Mouse (Mus musculus): ENCODE measurements at regions not wholly inside any gene's neighbourhood (a gene's known extent, or its start where the extent isn't known, plus 50 kb on each side); places are given as distances from the start of the nearest gene placed in this dataset.

GRCm38 (mm10) chr17:51277161-51277560, 98.0 kb upstream of the Tbc1d5 start:
- Histone ChIP-seq H3K27ac (replicated peaks) (no peak overlapping the region), H3K27me3 (ENCODE audit: low read depth, poor library complexity, severe bottlenecking) (no peaks in the 10 kb centered on the region), H3K4me1 (no peaks in the 10 kb centered on the region), H3K36me3 (no peaks in the 10 kb centered on the region), H3K4me3 (no peak overlapping the region), H3K9me3 (replicated peaks) (no peaks in the 10 kb centered on the region)
- no peak for DNase-seq (ENCODE audit: low spot score)

GRCm38 (mm10) chr17:51272025-51272424, 92.9 kb upstream of the Tbc1d5 start:
- Histone ChIP-seq H3K36me3 (no peaks in the 10 kb centered on the region), H3K4me1 (no peaks in the 10 kb centered on the region), H3K27ac (replicated peaks) (no peak overlapping the region), H3K9me3 (replicated peaks) (no peaks in the 10 kb centered on the region), H3K27me3 (ENCODE audit: low read depth, poor library complexity, severe bottlenecking) (no peaks in the 10 kb centered on the region), H3K4me3 (no peak overlapping the region)
- WGBS: 82% methylated on average over 1 of the region's 1 CpGs
- DNase-seq (ENCODE audit: low spot score): no peak

DNA sequence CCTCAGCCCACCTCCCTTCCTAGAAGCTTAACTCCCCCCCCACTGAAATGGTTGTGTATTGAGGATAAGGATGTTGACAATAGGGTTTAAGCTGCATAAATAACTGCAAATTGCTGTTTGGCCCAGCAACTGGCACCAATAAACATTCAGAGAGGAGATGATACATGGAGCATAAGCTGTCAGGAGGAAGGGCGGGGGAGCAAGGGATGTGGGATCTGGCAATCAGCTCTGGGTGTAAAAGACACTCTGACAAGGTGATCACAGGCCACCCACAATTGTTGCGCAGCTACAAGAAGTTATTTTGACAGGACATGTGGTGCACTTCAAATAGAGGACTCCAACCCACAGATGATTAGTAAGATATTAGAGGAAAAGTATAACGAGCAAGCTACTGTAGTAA, 83.8 kb upstream of the Tbc1d5 start:
- no peaks in the 10 kb centered on the region for H3K36me3 ChIP-seq
- no peak overlapping the region for H3K27ac ChIP-seq (replicated peaks)
- 51% methylated on average over 3 of the region's 3 CpGs for WGBS
- no peaks in the 10 kb centered on the region for H3K9me3 ChIP-seq (replicated peaks)
- H3K27me3 ChIP-seq (ENCODE audit: low read depth, poor library complexity, severe bottlenecking): no peaks in the 10 kb centered on the region
- H3K4me3 ChIP-seq: no peak overlapping the region
- DNase-seq (ENCODE audit: low spot score): no peak
- H3K4me1 ChIP-seq: peaks cover 11% of the 10 kb centered on the region

DNA sequence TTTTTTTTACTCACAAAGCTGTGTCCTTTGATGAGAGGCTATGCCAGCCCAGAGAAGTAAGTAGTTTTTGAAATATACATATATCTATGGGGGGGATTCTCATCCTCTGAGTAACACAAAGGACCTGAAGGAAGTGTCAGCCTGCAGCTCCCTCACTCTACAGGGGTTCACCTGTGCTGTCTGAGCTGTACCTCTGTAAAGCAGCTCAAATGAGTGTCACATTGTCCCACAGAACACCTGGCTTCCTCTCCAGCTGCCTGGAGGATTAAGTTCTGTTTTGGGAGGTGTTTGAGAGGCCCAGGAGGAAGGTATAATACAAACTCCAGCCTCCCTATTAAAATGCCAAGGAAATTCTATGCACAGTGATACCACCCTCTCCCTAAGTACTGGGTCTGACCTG, 83.3 kb upstream of the Tbc1d5 start:
- no peak overlapping the region for H3K27ac ChIP-seq (replicated peaks)
- H3K4me1 ChIP-seq: peaks cover 11% of the 10 kb centered on the region
- H3K36me3 ChIP-seq: no peaks in the 10 kb centered on the region
- H3K9me3 ChIP-seq (replicated peaks): no peaks in the 10 kb centered on the region
- no peaks in the 10 kb centered on the region for H3K27me3 ChIP-seq (ENCODE audit: low read depth, poor library complexity, severe bottlenecking)
- no peak overlapping the region for H3K4me3 ChIP-seq
- DNase-seq (ENCODE audit: low spot score): no peak

DNA sequence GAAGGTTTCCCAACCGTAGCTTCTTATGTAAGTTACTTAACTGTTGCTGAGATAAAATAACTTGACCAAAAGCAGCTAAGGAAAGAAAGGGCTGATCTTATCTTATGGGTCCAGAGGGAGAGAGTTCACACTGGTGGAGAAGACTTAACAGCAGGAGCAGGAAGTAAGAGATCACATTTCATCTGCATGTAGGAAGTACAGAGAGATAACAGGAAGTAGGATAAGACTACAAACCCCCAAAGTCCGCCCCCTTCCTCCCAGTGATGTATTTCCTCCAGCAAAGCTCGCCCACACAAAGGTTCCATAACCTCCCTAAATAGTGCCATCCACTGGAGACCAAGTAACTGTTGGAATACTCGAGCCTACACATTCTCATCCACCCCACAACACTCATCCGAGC, 79.2 kb upstream of the Tbc1d5 start:
- whole genome bisulfite sequencing: 82% methylated on average over 5 of the region's 5 CpGs
- Histone ChIP-seq H3K36me3 (no peaks in the 10 kb centered on the region), H3K4me1 (peaks cover 11% of the 10 kb centered on the region), H3K9me3 (replicated peaks) (no peaks in the 10 kb centered on the region), H3K27ac (replicated peaks) (no peak overlapping the region), H3K4me3 (no peak overlapping the region), H3K27me3 (ENCODE audit: low read depth, poor library complexity, severe bottlenecking) (no peaks in the 10 kb centered on the region)
- no peak for DNase-seq (ENCODE audit: low spot score)

DNA sequence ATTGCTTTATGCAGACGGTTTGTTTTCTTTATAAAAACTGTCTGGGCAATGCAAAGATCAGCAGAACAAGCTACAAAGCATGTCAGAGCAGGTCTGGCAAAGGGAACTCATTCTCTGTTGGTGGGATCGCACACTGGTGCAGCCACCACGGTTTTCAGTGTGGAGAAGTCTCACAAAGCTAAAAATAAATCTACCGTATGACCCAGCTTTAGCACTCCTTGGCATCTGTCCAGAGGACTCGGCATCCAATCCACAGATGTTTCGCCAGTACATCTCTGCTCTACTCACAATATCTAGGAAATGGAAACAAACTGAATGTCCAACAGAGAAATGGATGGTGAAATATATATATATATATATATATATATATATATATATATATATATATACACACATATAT, 69.4 kb upstream of the Tbc1d5 start:
- no peak for DNase-seq (ENCODE audit: low spot score)
- H3K36me3 ChIP-seq: no peaks in the 10 kb centered on the region
- 87% methylated on average over 6 of the region's 6 CpGs for WGBS

DNA sequence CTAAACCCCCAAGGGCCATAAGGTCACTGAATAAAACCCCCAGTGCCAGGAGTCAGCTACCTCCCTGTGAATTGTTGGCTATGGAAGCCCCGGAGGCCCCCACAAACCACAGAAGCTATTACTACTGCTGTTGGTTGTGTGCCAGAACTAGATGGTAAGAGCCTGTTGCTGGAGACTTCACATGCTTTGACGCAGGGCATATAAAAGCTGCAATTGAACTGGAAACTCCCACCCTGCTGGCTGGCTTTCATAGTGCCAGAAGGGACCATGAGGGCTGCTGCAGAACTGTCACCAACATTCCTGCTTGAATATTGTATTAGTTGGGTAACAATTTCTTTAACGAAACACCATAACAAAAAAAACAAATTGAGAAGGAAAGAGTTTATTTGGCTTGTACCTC, 66.9 kb upstream of the Tbc1d5 start:
- DNase-seq (ENCODE audit: low spot score): no peak
- no peaks in the 10 kb centered on the region for H3K36me3 ChIP-seq
- no peaks in the 10 kb centered on the region for H3K9me3 ChIP-seq (replicated peaks)
- no peak overlapping the region for H3K27ac ChIP-seq (replicated peaks)
- H3K4me3 ChIP-seq: no peak overlapping the region
- no peaks in the 10 kb centered on the region for H3K4me1 ChIP-seq
- WGBS: 89% methylated on average over 3 of the region's 3 CpGs
- H3K27me3 ChIP-seq (ENCODE audit: low read depth, poor library complexity, severe bottlenecking): no peaks in the 10 kb centered on the region

More for the DNA sequence above, 69.4 kb upstream of the Tbc1d5 start:
- Histone ChIP-seq H3K4me3 (no peak overlapping the region), H3K9me3 (replicated peaks) (no peaks in the 10 kb centered on the region), H3K27ac (replicated peaks) (no peak overlapping the region), H3K27me3 (ENCODE audit: low read depth, poor library complexity, severe bottlenecking) (no peaks in the 10 kb centered on the region), H3K4me1 (no peaks in the 10 kb centered on the region)

GRCm38 (mm10) chr17:51240360-51240993, 61.3 kb upstream of the Tbc1d5 start:
- Histone ChIP-seq H3K4me1 (no peaks in the 10 kb centered on the region), H3K36me3 (no peaks in the 10 kb centered on the region), H3K27ac (replicated peaks) (no peak overlapping the region), H3K9me3 (replicated peaks) (no peaks in the 10 kb centered on the region), H3K4me3 (no peak overlapping the region), H3K27me3 (ENCODE audit: low read depth, poor library complexity, severe bottlenecking) (no peaks in the 10 kb centered on the region)
- no peak for DNase-seq (ENCODE audit: low spot score)
- 84% methylated on average over 5 of the region's 5 CpGs for WGBS

GRCm38 (mm10) chr17:51239465-51239864, 60.3 kb upstream of the Tbc1d5 start:
- WGBS: 65% methylated on average over 3 of the region's 3 CpGs
- H3K36me3 ChIP-seq: no peaks in the 10 kb centered on the region
- no peak for DNase-seq (ENCODE audit: low spot score)
- no peaks in the 10 kb centered on the region for H3K27me3 ChIP-seq (ENCODE audit: low read depth, poor library complexity, severe bottlenecking)
- no peak overlapping the region for H3K4me3 ChIP-seq
- H3K4me1 ChIP-seq: no peaks in the 10 kb centered on the region
- no peaks in the 10 kb centered on the region for H3K9me3 ChIP-seq (replicated peaks)
- no peak overlapping the region for H3K27ac ChIP-seq (replicated peaks)
